Mouse (Mus musculus): ENCODE results near the gene Olfr418.

- no peak for TF ChIP-seq MYOG (IDR thresholded peaks at IDR 0.05; ENCODE audit: control insufficient read depth in 1 of 3, insufficient read depth in 1 of 3, insufficient read length in 2 of 3, low read depth in 2 of 3)
- TF ChIP-seq TCF12 (IDR thresholded peaks at IDR 0.05; ENCODE audit: insufficient read depth, poor library complexity, severe bottlenecking) = no peak
- TF ChIP-seq SRF (IDR thresholded peaks at IDR 0.05; ENCODE audit: control insufficient read depth, insufficient read length, low read depth) = no peak
- no peak for TF ChIP-seq E2F4 (IDR thresholded peaks at IDR 0.05; ENCODE audit: insufficient read depth)
- TF ChIP-seq USF1 (IDR thresholded peaks at IDR 0.05; ENCODE audit: low read depth) = no peak
- no peak for TF ChIP-seq POLR2A (IDR thresholded peaks at IDR 0.05; ENCODE audit: insufficient read length, low read depth)
- TF ChIP-seq MAX (IDR thresholded peaks at IDR 0.05; ENCODE audit: low read depth) = no peak
- no peak for TF ChIP-seq CEBPB (IDR thresholded peaks at IDR 0.05; ENCODE audit: insufficient read depth, poor library complexity, severe bottlenecking)
- TF ChIP-seq TCF3 (IDR thresholded peaks at IDR 0.05; ENCODE audit: insufficient read length, low read depth) = no peak
Measured at GRCm38 (mm10) chr1:173315725-173316124, 49.9 kb downstream of the Olfr418 start.

Data from myocyte (in vitro differentiated cells).